Mouse (Mus musculus) thymus, postnatal 10 days (tissue): Measurements from ENCODE around the gene Dock1.

Experiments used
- DNase-seq, 2 experiments: peaks; one replicate each; pipeline ENCODE4 v3.0.0; 2021; ENCODE audit warnings: low spot score in 2 of 2

Gene Dock1

DNA sequence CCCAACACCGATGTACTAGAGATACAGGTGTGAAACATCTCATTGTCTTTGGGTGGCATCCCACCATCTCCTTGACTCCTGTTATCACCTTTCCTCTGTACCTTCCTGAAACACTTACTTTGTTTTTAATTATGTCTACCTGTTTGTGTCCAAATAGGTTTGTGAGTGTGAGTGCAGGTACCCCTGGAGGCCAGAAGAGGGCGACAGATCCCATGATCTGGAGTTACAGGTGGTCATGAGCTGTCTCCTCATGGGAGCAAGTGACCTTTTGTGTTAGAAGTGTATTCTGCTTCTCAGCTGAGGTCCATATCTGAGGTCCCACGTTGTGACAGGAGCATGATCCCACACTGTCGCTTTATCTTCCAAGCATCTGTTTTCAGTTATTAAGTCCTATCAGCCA is 290.4 kb downstream of the Dock1 start:
- peak in 1 of 2 experiments; percentile 9 for DNase-seq

DNA sequence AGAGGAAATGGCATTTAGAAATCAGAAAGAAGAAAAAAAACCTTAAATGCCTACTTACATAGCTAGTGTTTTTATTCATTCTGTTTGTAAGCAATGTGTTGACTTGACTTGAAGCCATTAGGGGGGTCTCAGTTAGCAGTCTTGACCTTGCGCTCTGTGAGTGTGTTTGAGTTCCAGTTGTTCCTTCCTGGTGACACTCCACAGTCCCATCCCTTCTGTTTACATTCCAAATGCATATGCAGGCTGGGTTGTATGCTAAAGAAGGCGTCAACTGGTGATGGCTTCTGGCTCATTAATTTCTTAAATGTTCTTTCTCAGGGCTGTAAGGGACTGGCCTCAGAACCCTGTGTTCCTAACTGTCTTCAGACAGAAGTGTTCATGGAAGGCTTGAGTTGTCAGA is 291.2 kb downstream of the Dock1 start:
- no peak for DNase-seq

DNA sequence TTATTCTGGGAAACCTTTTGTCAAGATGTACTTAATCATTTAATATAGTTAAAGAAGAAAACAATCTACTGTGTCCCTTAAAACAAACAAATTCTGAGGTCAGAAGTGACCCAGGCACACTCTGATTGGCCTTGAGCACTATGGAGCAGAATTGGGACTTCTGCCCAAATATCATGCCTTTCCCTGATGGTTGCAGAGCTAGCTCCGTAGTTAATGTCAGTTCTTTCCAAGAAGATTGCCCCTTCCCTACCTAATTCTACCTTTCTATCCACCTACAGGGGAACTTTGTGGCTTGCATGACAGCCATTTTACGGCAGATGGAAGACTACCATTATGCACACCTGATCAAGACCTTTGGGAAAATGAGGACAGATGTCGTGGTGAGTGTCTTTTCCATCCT is 319.8 kb downstream of the Dock1 start:
- DNase-seq, result no peak

DNA sequence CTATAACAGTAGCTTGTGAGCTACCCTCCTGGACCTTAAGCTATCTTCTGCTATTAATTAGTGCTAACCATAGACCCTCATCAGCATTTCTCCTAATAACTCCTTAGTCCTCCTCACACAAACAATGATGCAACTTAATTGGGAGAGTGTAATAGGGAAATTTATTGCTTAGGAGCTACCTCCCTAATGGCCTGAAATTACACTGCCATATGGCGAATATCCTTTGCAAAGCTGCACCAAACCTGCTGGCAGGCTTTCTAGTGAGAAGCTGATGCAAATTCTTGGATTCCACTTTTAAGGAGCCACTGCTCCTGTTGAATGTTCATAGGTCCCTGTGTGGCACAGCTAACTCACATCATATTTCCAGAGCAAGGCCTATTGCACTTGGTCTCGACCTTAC is 320.5 kb downstream of the Dock1 start:
- DNase-seq, result no peak

DNA sequence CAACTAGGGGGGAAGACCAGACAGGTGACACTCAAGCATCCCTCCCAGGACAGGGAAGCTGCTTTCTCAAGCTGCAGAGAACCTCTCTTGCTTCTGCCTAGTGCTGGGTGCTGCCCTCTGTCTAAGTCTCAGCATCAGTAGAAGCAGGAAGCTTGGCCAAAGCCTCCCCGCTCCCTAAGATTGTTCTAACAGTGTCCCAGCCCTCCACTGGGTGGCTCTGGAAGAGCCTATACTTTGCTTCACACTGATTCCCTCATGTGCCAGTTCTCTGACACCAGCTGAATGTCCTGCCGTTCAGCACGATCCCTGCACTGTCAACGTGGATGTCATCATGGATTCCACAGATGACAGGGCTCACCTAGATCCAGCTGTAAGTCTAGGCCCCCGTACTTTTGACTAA is 324.5 kb downstream of the Dock1 start:
- DNase-seq, result no peak

DNA sequence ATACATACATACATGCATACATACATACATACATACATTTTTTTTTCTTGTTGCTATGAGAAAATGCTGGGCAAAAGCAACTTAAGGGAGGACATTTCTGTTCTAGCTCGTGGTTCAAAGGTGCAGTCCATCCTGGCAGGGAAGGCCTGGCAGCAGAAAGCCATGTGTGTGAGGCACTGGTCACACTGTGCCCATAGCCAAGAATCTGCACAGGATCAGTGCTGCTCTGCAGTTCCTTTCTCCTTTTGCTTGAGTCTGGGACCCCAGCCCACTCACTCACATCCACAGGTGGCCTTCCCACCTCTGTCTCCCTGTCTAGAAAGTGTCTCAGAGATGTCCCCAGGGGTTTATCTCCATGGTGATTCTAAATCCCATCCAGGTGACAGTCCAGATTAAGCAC is 331.8 kb downstream of the Dock1 start:
- DNase-seq, result no peak

DNA sequence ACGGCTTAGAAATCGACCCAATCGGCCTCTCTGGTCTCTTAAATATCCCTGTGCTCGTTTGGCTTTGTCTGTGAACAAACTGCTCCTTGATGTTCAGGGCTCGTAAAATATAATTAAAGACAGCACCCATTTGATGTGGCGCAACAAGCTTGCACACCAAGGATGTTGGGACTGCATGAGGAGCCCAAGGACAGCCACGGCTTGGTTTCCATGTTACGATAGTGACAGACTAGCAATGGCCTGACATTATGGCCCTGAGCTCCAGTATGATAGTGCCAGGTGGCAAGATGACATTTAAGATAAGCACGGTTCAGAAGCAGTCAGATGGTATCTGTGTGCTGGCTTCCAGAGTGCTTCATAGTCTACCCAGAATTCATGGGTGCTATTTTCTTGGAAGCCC is 332.4 kb downstream of the Dock1 start:
- no peak for DNase-seq

DNA sequence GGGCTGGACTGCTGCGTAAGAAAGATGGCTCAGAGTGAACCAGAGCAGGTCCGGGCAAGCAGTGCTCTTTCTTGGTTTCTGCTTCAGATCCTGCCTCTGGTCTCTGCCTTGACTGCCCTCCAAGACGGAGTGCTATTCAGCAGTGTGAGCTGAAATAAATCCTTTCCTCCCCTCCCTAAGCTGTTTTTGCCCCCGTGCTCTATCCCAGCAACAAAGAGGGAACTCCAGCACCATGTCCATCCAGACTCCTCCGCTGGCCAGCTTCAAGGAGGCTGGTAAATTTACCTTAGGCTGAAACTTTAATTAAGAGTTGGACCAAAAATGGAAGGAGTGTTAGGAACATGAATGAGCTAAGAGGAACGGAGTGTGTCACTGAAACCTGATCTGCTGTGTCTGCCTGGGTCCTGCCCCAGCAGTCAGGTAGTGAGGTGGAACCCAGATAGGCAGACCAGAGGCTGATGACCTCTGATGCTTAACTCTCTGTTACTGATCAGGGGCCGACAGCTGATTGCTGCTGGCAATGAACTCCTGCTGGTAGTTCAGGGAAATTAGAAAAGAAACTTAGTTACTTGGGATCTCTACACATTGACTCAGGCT is 335.6 kb downstream of the Dock1 start:
- no peak for DNase-seq

DNA sequence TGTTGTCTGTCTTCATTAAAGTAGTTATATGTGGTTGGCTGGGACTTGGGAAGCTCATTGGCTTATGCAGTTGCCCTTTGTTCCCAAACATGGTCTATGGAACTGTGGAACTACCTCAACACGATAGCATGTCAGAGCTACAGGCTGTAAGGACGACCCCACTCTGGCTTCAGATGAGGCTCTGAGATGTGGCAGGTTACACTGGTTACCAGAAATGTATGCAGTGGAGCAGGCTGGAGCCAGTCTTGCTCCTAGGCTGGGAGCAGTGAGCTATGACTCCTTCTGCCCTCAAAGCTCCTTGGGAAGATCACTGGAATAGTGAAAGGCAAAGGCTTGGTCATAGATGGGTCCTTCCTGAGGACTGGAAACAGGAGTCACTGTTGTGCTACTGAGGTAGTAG is 337.6 kb downstream of the Dock1 start:
- no peak for DNase-seq

DNA sequence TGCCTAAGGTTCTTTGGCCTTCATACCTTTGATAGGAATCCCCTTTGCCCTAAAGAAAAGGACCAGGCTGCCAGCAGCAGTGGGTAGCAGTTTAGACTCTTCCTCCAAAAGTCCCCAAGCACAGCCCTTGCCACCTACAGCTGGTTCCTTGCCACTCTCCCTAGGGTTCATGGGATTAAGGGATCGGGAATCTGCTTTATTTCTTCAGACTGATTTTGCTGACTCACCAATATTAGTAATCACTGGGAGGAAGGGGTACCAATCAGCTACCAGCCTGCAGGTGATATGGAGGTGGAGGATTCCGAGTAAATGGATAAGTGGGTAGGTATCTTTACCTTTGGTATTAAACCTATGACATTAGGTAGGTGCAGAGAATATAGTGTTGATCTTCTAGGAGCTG is 340.5 kb downstream of the Dock1 start:
- no peak for DNase-seq

DNA sequence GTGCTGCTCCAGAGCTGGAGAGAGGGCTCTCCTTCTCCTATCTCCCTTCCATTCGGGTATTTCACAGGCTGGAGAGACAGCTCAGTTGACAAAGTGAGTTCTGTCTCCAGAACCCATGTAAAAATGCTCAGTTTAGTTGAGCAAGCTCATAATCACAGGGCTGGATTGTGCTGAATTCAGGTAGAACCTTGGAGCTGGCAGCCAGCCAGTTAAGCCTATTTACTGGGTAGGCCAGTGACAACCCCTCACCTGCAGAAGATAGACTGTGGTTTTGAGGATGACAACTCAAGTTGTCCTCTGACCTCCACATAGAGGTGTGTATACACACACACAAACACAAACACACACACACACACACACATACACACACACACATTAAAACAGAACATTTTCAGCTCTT is 347.1 kb downstream of the Dock1 start:
- no peak for DNase-seq

DNA sequence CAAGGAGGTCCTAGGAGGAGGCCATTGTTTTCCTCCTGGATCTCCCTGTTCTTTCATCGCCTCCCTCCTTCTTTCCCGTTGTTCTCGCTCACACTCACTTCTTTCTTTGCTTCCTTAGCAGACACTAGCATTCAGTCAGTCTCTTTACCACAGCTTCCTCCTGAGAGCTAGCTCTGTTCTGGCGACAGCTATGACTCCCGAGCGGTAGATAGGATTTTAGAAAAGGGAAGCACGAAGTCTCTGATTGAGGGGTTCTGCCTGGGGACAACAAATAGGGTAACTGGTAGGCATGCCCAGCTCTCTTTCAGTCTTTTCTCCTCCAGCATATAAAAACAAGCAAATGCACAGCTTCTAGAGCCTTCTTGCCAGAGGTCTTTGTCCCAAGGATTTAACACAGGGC is 350.3 kb downstream of the Dock1 start:
- no peak for DNase-seq

DNA sequence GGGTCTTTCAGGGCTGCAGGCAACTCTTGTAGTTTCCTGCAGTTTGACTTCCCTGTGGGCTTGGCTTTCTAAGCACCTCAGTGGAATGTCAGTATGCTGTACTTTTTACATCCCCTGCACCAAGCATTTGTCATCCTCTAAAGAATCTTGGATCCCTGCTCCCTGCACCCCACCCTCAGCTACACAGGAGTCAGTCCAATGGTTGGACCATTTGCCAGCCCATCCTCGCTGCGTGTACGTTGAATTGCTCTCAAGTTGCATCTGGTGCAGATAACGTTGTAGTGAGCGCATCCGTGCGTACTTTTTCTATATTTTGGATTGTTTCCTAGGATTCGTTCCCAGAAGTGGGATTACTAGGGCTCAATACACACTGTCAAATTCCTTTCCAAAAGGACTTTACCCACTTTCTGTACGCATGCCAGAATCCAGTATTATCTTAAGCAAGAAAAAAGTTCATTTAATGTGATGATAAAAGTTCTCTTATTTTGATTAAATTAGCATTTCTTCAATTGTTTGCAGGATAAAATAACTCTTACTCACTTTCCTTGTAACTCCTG is 351.2 kb downstream of the Dock1 start:
- DNase-seq, result no peak

DNA sequence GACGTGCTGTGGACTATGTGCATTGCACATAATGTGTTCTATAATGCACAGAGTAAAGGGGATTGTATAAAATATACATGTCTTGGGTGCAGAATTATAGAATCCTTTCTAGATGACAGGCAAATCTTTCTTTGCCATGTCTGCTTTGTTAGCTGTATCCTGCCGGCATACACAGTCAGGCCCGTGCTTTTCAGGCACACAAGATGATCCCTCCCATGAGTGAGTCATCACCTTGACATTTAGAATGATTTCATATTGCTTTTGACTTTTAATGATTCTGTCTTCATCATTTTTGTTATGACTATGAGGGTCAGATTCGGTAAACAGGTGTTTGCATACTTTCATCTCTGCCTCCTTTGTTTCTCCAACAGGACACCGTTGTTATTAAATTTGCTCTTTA is 354.1 kb downstream of the Dock1 start:
- no peak for DNase-seq

DNA sequence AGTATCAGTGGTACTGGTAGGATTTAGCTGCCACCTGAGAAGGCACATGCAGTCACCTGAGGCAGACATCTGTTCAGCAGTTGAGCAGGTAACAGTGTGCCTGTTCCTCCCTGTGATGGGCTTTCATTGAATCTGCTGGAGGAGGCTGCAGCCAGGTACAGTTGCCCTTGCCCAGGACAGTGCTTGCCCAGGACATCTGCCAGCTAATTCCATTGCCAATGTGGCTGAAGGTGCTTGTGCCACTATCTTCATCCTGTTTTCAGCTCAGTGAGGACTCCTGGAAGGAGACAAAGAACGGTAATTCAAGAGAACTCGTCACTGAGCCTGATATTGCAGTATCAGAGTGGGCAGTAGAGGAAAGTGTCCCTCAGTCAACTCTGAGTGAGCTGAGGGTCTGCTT is 358.3 kb downstream of the Dock1 start:
- no peak for DNase-seq

DNA sequence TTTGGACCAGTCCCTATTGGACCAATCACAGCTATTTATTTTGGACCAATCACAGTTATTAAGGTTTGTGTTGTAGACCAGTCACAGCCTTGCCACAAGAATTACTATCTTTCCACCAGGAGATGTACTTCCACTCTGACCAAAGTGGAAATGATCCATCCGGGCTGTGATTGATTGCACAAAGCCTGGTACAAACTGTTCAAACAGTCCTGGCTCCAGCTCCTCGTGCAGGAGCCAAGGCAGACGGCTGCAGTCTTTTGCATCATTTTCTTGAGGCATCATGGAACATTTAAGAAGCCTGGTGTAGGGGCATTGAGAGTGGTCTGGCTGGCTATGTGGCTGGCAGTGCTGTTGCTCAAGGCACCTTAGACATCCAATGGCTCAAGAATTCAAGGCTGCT is 358.7 kb downstream of the Dock1 start:
- no peak for DNase-seq

DNA sequence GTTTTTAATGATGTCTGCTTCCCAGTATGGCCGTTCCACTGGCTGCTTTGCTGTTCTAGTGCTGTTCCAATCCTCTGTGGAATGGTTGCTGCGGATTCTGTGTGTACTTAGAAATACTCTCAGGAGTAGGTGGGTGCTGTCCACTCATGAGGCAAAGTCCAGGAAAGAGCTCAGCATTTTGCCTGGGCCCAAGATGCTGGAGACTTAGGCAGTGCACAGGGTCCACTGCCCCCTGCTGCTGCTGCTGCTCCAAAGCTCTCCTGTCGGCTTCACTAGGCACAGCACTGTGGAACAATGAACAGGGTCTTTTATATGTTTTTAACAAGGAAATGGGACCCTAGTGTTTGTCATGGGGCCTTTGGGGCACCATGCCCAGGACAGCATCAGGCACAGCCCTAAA is 361.0 kb downstream of the Dock1 start:
- DNase-seq, result no peak

DNA sequence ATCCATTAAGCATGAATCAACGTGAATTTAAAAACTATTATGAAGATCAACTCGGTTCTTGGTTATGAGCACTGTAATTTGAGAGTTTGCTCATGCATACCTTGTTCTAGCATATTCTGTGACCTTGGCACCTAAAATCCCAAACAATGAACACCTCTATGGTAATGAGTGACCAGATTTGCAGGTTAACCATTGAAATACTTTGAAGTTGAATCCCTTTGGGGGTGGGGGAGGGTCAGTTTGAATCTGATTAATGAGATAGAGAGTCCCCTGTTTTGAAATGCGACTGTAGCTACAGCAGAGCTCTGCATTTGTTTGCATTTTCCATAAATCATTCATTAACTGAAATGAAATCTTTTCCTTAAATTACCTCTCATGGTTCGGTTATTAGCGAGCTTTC is 364.4 kb downstream of the Dock1 start:
- no peak for DNase-seq

DNA sequence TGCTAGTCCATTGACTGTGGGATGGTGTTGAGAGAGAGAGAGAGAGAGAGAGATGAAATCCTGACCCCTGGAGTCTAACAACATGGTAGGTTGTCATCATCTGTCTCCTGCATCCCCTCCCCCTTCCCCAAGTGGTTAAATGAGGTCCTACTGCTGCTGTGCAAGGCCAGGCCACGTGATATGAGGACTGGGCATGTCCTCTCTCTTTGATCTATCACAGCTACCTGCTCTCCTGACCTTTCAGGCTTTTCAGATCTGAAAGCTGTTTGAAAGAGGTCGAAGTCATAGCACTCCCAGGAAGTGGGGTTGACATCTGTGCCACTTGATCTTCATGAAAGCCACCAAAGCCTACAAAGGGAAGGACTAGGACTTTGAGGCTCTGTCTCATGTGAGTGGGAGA is 365.2 kb downstream of the Dock1 start:
- DNase-seq, result peak in 1 of 2 experiments; percentile 3

DNA sequence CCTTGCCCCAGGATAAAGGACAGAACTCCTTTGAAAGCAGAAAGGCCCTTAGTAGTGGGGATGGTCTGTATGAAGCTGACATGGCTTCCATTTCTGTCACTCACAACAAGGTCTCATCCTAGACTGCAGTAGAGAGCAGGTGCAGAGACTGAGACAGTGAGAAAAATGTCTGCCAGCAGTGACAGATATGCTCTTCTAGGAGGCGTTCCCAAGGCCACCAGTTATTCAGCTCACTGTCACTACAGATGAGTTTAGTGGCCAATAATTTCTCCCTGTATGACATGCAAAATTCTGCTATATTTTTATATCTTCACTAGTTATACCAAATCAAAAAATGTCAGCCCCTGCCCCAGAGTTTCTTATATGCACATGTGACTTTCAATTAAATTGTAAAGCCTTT is 368.5 kb downstream of the Dock1 start:
- no peak for DNase-seq

DNA sequence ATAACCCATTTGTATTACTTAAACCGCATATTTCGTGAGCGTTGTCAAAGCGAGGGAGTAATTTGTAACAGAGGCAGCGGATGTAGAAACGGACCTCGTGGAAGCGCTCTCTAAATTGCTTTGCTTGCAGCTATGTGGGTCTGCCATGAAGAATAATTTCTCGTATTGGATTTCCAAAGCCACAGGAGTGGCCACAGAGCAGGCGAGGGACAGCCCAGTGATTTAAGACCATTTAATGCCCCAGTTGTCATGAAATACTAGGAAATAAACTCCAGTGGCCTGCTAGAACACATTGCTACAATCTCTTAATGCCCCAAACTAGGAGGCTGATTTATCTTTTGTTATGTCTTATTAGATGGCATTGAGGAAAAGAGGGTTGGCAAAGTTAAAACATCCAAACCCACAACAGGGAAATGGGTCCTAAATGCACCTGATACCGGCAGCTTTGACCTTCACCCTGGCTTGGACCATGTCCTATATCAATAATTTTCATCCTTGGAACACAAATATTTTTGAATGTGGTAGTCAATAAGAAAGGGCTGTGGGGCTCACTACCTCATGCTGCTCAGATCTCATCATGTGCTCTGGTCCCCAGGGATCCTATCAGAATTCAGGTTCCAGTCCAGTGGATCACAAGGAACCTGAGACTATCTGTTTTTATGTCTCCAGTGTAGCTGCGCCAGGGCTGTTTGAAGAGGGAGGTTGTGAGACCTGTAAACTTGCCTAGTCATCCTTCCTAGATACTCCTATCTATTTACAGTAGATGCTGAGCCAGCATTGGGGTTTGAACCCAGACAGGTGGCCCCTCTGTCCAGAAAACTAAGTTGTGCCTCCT is 373.7 kb downstream of the Dock1 start:
- DNase-seq, result no peak

DNA sequence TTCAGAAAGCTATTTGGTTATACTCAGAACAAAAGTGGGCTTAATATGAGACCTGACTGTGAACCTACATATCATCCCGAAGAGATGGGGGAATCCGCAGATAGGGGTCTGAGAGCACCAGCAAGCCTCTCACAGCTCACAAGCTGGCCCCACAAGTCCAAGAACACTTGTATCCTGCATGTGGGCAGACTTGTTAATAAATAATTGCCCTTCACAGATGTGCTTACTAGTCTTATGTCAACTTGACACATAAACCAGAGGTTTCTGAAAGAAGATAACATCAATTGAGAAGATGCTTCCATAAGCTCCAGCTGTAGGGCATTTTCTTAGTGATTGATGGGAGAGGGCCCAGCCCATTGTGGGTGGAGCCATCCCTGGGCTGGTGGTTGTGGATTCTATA is 379.0 kb downstream of the Dock1 start:
- DNase-seq, result no peak

DNA sequence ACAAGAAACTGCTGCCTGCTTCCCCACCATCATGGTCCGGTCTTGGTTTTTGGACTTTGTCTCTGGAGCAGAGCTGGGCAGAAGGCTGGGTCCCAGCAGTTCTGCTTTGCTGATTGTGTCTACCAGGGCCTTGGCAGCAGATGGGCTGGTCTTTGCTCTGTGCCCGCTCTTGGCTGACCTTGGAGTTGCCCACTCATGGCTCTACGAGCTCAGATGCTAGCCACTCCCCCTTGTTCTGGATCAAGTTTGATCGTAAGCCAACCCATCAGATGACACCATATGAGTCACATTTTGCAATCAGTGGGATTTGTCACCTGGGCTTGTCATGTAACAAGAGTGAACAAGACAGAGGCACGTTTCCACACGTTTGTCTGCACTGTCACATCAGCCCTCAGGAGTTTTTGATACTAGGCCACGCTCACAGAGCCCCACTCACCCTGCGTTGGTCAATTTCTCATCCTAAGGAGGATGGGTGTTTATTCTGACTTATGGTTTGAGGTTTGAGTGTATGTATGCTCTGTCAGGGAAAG is 382.8 kb downstream of the Dock1 start:
- DNase-seq, result no peak
